Comparison of ENCODE assay signal across 8 mouse cellular contexts in genomic region chr11:113784656-113785396, GRCm38 (mm10). TPM values are rescaled to one million over a fixed set of nuclear protein-coding genes. Genes with fewer than 3 reads are reported as not detected.
A peak's percentile ranks its signal among the peaks of the same experiment; 100 is the strongest.
DNase-seq lines count a peak whose midpoint lies in the region; ATAC-seq and TF ChIP-seq lines count a peak whose summit lies in the region.

No protein-coding gene starts in this region.

- H3K9ac ChIP-seq in heart, embryonic 12.5 days = no peak overlapping the region; the same call in 1 of the 2 replicates
- H3K9ac ChIP-seq in ES-Bruce4 (ENCODE audit: low read depth, poor library complexity, severe bottlenecking) = 0 out of 2 replicates have a peak overlapping the region, but pooled peaks have one; percentile 6
- H3K9ac ChIP-seq in forebrain, embryonic 15.5 days (replicated peaks) = no peak overlapping the region
- H3K9ac ChIP-seq in liver, postnatal 0 days (replicated peaks) = no peak overlapping the region

- TF ChIP-seq CTCF in ES-Bruce4 (IDR thresholded peaks at IDR 0.05; ENCODE audit: low read depth, low read length) = no peak
- TF ChIP-seq CTCF in liver, postnatal 0 days (IDR thresholded peaks at IDR 0.05; ENCODE audit: low read depth) = no peak

- no peaks in the 10 kb centered on the region for H3K27me3 ChIP-seq in heart, embryonic 12.5 days (replicated peaks)
- H3K27me3 ChIP-seq in ES-Bruce4 (ENCODE audit: control insufficient read depth, insufficient read depth, low read length, poor library complexity, severe bottlenecking) = no peaks in the 10 kb centered on the region
- H3K27me3 ChIP-seq in forebrain, embryonic 15.5 days = no peaks in the 10 kb centered on the region
- H3K27me3 ChIP-seq in liver, postnatal 0 days (ENCODE audit: insufficient read depth, low read length) = no peaks in the 10 kb centered on the region

- WGBS in heart, embryonic 12.5 days = 56% methylated on average over 2 of the region's 2 CpGs
- 22% methylated on average over 2 of the region's 2 CpGs for WGBS in forebrain, embryonic 15.5 days
- 78% methylated on average over 2 of the region's 2 CpGs for WGBS in liver, postnatal 0 days (ENCODE audit: insufficient replicate concordance)

- H3K4me2 ChIP-seq in heart, embryonic 12.5 days = peak overlapping the region; percentile 86
- H3K4me2 ChIP-seq in forebrain, embryonic 15.5 days (replicated peaks) = peak overlapping the region; percentile 48; the same call in 1 of the 2 replicates
- H3K4me2 ChIP-seq in liver, postnatal 0 days (ENCODE audit: low read depth, low read length) = 0 out of 2 replicates have a peak overlapping the region, but pooled peaks have one; percentile 55

- no peaks in the 10 kb centered on the region for H3K9me3 ChIP-seq in heart, embryonic 12.5 days (replicated peaks)
- no peaks in the 10 kb centered on the region for H3K9me3 ChIP-seq in ES-Bruce4 (replicated peaks; ENCODE audit: control insufficient read depth, insufficient read depth, low read length, poor library complexity, severe bottlenecking)
- H3K9me3 ChIP-seq in forebrain, embryonic 15.5 days = no peaks in the 10 kb centered on the region
- H3K9me3 ChIP-seq in liver, postnatal 0 days (ENCODE audit: low read length) = no peaks in the 10 kb centered on the region

- peaks cover 57% of the 10 kb centered on the region for H3K4me1 ChIP-seq in heart, embryonic 12.5 days (replicated peaks)
- peaks cover 11% of the 10 kb centered on the region for H3K4me1 ChIP-seq in ES-Bruce4 (ENCODE audit: control insufficient read depth, insufficient read depth, low read length)
- H3K4me1 ChIP-seq in forebrain, embryonic 15.5 days = peaks cover 55% of the 10 kb centered on the region
- H3K4me1 ChIP-seq in liver, postnatal 0 days (ENCODE audit: insufficient read depth) = peaks cover 29% of the 10 kb centered on the region

- H3K4me3 ChIP-seq in heart, embryonic 12.5 days = peak overlapping the region; percentile 40; the same call in 1 of the 2 replicates
- no peak overlapping the region for H3K4me3 ChIP-seq in ES-Bruce4 (ENCODE audit: low read depth, low read length)
- no peak overlapping the region; the same call in 1 of the 2 replicates for H3K4me3 ChIP-seq in forebrain, embryonic 15.5 days
- H3K4me3 ChIP-seq in liver, postnatal 0 days (ENCODE audit: low read depth, low read length) = no peak overlapping the region

- H3K36me3 ChIP-seq in heart, embryonic 12.5 days = no peaks in the 10 kb centered on the region; the same call in 1 of the 2 replicates
- H3K36me3 ChIP-seq in ES-Bruce4 (ENCODE audit: control insufficient read depth, insufficient read depth, low read length, poor library complexity, severe bottlenecking) = no peaks in the 10 kb centered on the region
- H3K36me3 ChIP-seq in forebrain, embryonic 15.5 days = no peaks in the 10 kb centered on the region
- H3K36me3 ChIP-seq in liver, postnatal 0 days (replicated peaks; ENCODE audit: insufficient read depth, low read length) = no peaks in the 10 kb centered on the region

- no peak for TF ChIP-seq EP300 in ES-Bruce4 (IDR thresholded peaks at IDR 0.05; ENCODE audit: insufficient read depth, low read depth, low read length)
- TF ChIP-seq EP300 in liver, postnatal 0 days (IDR thresholded peaks at IDR 0.05; ENCODE audit: low read depth) = no peak

- no peak for DNase-seq in heart, postnatal 14 days
- DNase-seq in liver, postnatal 0 days = no peak
- DNase-seq in cerebellum, adult 9-10 months = no peak
- no peak for DNase-seq in thymus, postnatal 0 days (ENCODE audit: low spot score)
- no peak for DNase-seq in embryo, embryonic 10 days (ENCODE audit: low spot score)

- H3K27ac ChIP-seq in heart, embryonic 12.5 days (ENCODE audit: poor library complexity, severe bottlenecking) = peak overlapping the region; percentile 80
- peak overlapping the region; percentile 69 for H3K27ac ChIP-seq in ES-Bruce4 (ENCODE audit: insufficient read depth, low read length)
- H3K27ac ChIP-seq in forebrain, embryonic 15.5 days (replicated peaks) = peak overlapping the region; percentile 97
- no peak overlapping the region; the same call in 1 of the 2 replicates for H3K27ac ChIP-seq in liver, postnatal 0 days (ENCODE audit: low read depth)

- TF ChIP-seq POLR2A in ES-Bruce4 (IDR thresholded peaks at IDR 0.05; ENCODE audit: insufficient read depth, low read length) = no peak

- ATAC-seq in heart, embryonic 12.5 days (ENCODE audit: insufficient number of reproducible peaks, low FRiP score) = no peak
- peak; percentile 3; the same call in 1 of the 2 replicates for ATAC-seq in forebrain, embryonic 15.5 days (replicated peaks)
- ATAC-seq in liver, postnatal 0 days = no peak

- intact Hi-C loops in heart, postnatal 14 days (cut with DNase I) = no loop called here

RNA-seq across cellular contexts. Expression of gene Cdc42ep4, which starts 33.1 kb away (rescaled TPM):
- polyA plus RNA-seq in heart, embryonic 12.5 days (2016; fragmentation: Nextera tagmentation; extraction: Ambion mirVana) = 23.2 and 24.3 TPM in 2 replicates
- total RNA-seq in heart, postnatal 14 days (2021) = 10 to 100 TPM; 30.9 to 33.4 TPM
- 29.4 and 32.4 TPM in 2 replicates for polyA plus RNA-seq in ES-Bruce4 (2011; ENCODE audit: insufficient read depth, insufficient read length, low read depth, missing spikeins)
- polyA plus RNA-seq in forebrain, embryonic 15.5 days (2015; fragmentation: Nextera tagmentation; extraction: Ambion mirVana) = 91.5 and 97.2 TPM in 2 replicates
- polyA plus RNA-seq in liver, postnatal 0 days (2015; fragmentation: Nextera tagmentation; extraction: Ambion mirVana) = 12.4 and 13.7 TPM in 2 replicates
- polyA plus RNA-seq in thymus, postnatal 0 days (2015; fragmentation: Nextera tagmentation; extraction: Ambion mirVana) = 37.0 and 38.7 TPM in 2 replicates
